Mouse (Mus musculus) lung, adult 2 months (tissue): ENCODE data around the gene Cyp8b1. TPM values are rescaled to one million over a fixed set of nuclear protein-coding genes. Genes with fewer than 3 reads are reported as not detected.

ENCODE experiments used
- DNase-seq: peaks from one replicate; pipeline ENCODE4 v3.0.0; 2022
- H3K4me1 ChIP-seq: fragments of 200-500 bp; 2 replicates; pipeline ENCODE4 v1.6.1; 2011; ENCODE audit warnings: low read length; ENCODE audit not compliant: control insufficient read depth, insufficient read depth
- H3K4me3 ChIP-seq: fragments of 200-500 bp; replicated peaks from 2 replicates; pipeline ENCODE3; 2011; ENCODE audit warnings: low read depth, mild to moderate bottlenecking, control low read depth, low read length; ENCODE audit errors: extremely low read depth
- CTCF ChIP-seq: fragments of 200-500 bp; IDR thresholded peaks from 2 replicates; pipeline ENCODE4 v1.5.1; 2011; ENCODE audit warnings: mild to moderate bottlenecking, low read length, control low read depth; ENCODE audit not compliant: insufficient read depth
- POLR2A ChIP-seq: fragments of 200-500 bp; IDR thresholded peaks from 2 replicates; pipeline ENCODE4 v1.6.1; 2011; ENCODE audit warnings: low read depth, mild to moderate bottlenecking, control low read depth, low read length, borderline replicate concordance; ENCODE audit errors: extremely low read depth
- WGBS: fragments of 180-500 bp; shearing (Covaris S2); methylation state at CpG from one replicate; pipeline ENCODE4 v1.1.7; 2018; 5-methylcytosine and 5-hydroxymethylcytosine counted together
- polyA plus RNA-seq: library from polyadenylated mRNA; depleted of rRNA; stranded (reverse); fragments of >200 nt; gene quantifications from 2 replicates; pipeline ENCODE4 v1.2.3, GENCODE M21; 2012; rRNA removed

The Cyp8b1 gene
- polyA plus RNA-seq, 1 experiment = 0.90 TPM

- TF ChIP-seq POLR2A (no peak), CTCF (peak; percentile 79)
- H3K4me3 ChIP-seq = no peak overlapping the region
- H3K4me1 ChIP-seq = peaks cover under 1% of the 10 kb centered on the region
- WGBS = 16% methylated on average over 3 of the region's 3 CpGs
- DNase-seq = no peak
These were observed 38.9 kb downstream of the Cyp8b1 start for GRCm38 (mm10) chr9:121877052-121877740.

GRCm38 (mm10) chr9:121873578-121873977 is 42.5 kb downstream of the Cyp8b1 start:
- H3K4me3 ChIP-seq = no peak overlapping the region
- no peak for TF ChIP-seq POLR2A

GRCm38 (mm10) chr9:121872062-121872683 is 43.9 kb downstream of the Cyp8b1 start:
- Histone ChIP-seq H3K4me3 (no peak overlapping the region), H3K4me1 (peaks cover 3% of the 10 kb centered on the region; the same call in 1 of the 2 replicates)
- WGBS = 85% methylated on average over 2 of the region's 2 CpGs
- no peak for DNase-seq
- TF ChIP-seq POLR2A = no peak
- no peak for TF ChIP-seq CTCF

More at GRCm38 (mm10) chr9:121873578-121873977, 42.5 kb downstream of the Cyp8b1 start:
- H3K4me1 ChIP-seq = no peaks in the 10 kb centered on the region
- no peak for DNase-seq

GRCm38 (mm10) chr9:121869973-121870515 is 46.1 kb downstream of the Cyp8b1 start:
- 72% methylated on average over 4 of the region's 4 CpGs for WGBS
- Histone ChIP-seq H3K4me3 (no peak overlapping the region), H3K4me1 (peaks cover 3% of the 10 kb centered on the region; the same call in 1 of the 2 replicates)
- DNase-seq = no peak
- no peak for TF ChIP-seq POLR2A
- no peak for TF ChIP-seq CTCF

- Histone ChIP-seq H3K4me3 (no peak overlapping the region), H3K4me1 (peaks cover 3% of the 10 kb centered on the region; the same call in 1 of the 2 replicates)
- no peak for DNase-seq
- TF ChIP-seq POLR2A = no peak
- TF ChIP-seq CTCF = no peak
- WGBS = 83% methylated on average over 5 of the region's 5 CpGs
These were observed 46.7 kb downstream of the Cyp8b1 start for GRCm38 (mm10) chr9:121869432-121869831.

- 69% methylated on average over 6 of the region's 6 CpGs for WGBS
These were observed 47.9 kb downstream of the Cyp8b1 start for GRCm38 (mm10) chr9:121868236-121868635.

GRCm38 (mm10) chr9:121867632-121868031 is 48.5 kb downstream of the Cyp8b1 start:
- no peak overlapping the region for H3K4me3 ChIP-seq
- H3K4me1 ChIP-seq = peaks cover 3% of the 10 kb centered on the region; the same call in 1 of the 2 replicates
- DNase-seq = no peak
- TF ChIP-seq POLR2A (no peak), CTCF (no peak)
- 43% methylated on average over 6 of the region's 6 CpGs for WGBS

More at GRCm38 (mm10) chr9:121868236-121868635, 47.9 kb downstream of the Cyp8b1 start:
- no peak for DNase-seq
- TF ChIP-seq CTCF (no peak), POLR2A (no peak)
- Histone ChIP-seq H3K4me1 (peaks cover 3% of the 10 kb centered on the region; the same call in 1 of the 2 replicates), H3K4me3 (no peak overlapping the region)

GRCm38 (mm10) chr9:121865425-121866008 is 50.6 kb downstream of the Cyp8b1 start:
- WGBS = 40% methylated on average over 3 of the region's 3 CpGs
- TF ChIP-seq POLR2A (no peak), CTCF (no peak)
- no peak for DNase-seq
- H3K4me3 ChIP-seq = no peak overlapping the region
- peaks cover 3% of the 10 kb centered on the region; the same call in 1 of the 2 replicates for H3K4me1 ChIP-seq

- no peak for TF ChIP-seq CTCF
- no peak for TF ChIP-seq POLR2A
- no peak overlapping the region for H3K4me3 ChIP-seq
- no peak for DNase-seq
- peaks cover 3% of the 10 kb centered on the region; the same call in 1 of the 2 replicates for H3K4me1 ChIP-seq
- 54% methylated on average over 4 of the region's 4 CpGs for WGBS
These were observed 51.3 kb downstream of the Cyp8b1 start for GRCm38 (mm10) chr9:121864837-121865236.

Other genes with a start within 250 kb of the Cyp8b1 start
- gene Sec22c, start 210.8 kb downstream of the Cyp8b1 start, polyA plus RNA-seq = 8.9 and 9.9 TPM in 2 replicates
- 18.4 and 22.2 TPM in 2 replicates for gene Ss18l2, start 206.0 kb downstream of the Cyp8b1 start, polyA plus RNA-seq
- 36.6 and 48.6 TPM in 2 replicates for gene Nktr, start 197.1 kb downstream of the Cyp8b1 start, polyA plus RNA-seq
- gene Zfp651, start 157.0 kb downstream of the Cyp8b1 start, polyA plus RNA-seq = 26.8 and 46.2 TPM in 2 replicates
- gene Klhl40, start 138.7 kb downstream of the Cyp8b1 start, polyA plus RNA-seq = 0.49 and 4.4 TPM in 2 replicates
- gene Hhatl, start 123.8 kb downstream of the Cyp8b1 start, polyA plus RNA-seq = 7.4 and 11.0 TPM in 2 replicates
- gene Ccdc13, start 76.8 kb downstream of the Cyp8b1 start, polyA plus RNA-seq = 4.2 and 5.1 TPM in 2 replicates
- 11.6 and 24.4 TPM in 2 replicates for gene Higd1a, start 57.9 kb downstream of the Cyp8b1 start, polyA plus RNA-seq
- 43.2 and 46.8 TPM in 2 replicates for gene Ackr2, start 17.9 kb downstream of the Cyp8b1 start, polyA plus RNA-seq
- 5.8 and 8.4 TPM in 2 replicates for gene Fam198a, start 34.7 kb upstream of the Cyp8b1 start, polyA plus RNA-seq
- gene Pomgnt2, start 80.8 kb upstream of the Cyp8b1 start, polyA plus RNA-seq = 14.5 and 14.8 TPM in 2 replicates
- gene Snrk, start 201.0 kb upstream of the Cyp8b1 start, polyA plus RNA-seq = 107 and 129 TPM in 2 replicates